Mouse (Mus musculus) lung, adult 2 months (tissue): ENCODE data around the gene Mdm1.

Source experiments
- CTCF ChIP-seq: fragments of 200-500 bp; IDR thresholded peaks from 2 replicates; pipeline ENCODE4 v1.5.1; 2011; ENCODE audit warnings: mild to moderate bottlenecking, low read length, control low read depth; ENCODE audit not compliant: insufficient read depth
- POLR2A ChIP-seq: fragments of 200-500 bp; IDR thresholded peaks from 2 replicates; pipeline ENCODE4 v1.6.1; 2011; ENCODE audit warnings: low read depth, mild to moderate bottlenecking, control low read depth, low read length, borderline replicate concordance; ENCODE audit errors: extremely low read depth

GRCm38 (mm10) chr10:118092745-118093144 lies 48.9 kb upstream of the Mdm1 start:
- TF ChIP-seq POLR2A, result no peak
- no peak for TF ChIP-seq CTCF
